Mouse (Mus musculus) CD4-positive naive resting alpha-beta T cell, adult 76 days (primary cell): Measurements from ENCODE around the gene Olfr1154. TPM values are rescaled to one million over a fixed set of nuclear protein-coding genes. Genes with fewer than 3 reads are reported as not detected.

Source experiments
- total RNA-seq: library from RNA; stranded (reverse); gene quantifications from one replicate; pipeline ENCODE4 v1.2.4, GENCODE M21; 2023

The Olfr1154 gene
- total RNA-seq: not detected

DNA sequence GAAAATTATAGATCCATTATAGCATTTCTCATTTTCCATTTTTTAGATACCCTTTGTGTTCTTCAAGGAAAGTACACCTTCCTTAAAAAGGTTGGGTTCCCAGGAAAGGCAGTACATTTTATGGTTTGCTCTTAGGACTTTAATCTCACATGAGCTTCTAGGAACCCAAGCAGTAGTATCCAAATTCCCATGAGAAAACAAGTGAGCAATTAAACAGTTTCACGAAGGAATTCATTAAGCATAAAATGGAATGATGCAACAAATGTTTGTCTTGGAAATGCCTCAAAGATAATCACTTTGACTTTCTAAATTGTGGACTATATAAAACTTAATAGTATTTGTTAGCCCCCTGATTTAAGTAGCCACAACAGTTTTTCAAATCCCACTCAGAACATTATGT, at the start of gene Olfr1154:
Gene Olfr1154, minus strand, starts transcription at position 101 of the 400 bp plus-strand sequence.

DNA sequence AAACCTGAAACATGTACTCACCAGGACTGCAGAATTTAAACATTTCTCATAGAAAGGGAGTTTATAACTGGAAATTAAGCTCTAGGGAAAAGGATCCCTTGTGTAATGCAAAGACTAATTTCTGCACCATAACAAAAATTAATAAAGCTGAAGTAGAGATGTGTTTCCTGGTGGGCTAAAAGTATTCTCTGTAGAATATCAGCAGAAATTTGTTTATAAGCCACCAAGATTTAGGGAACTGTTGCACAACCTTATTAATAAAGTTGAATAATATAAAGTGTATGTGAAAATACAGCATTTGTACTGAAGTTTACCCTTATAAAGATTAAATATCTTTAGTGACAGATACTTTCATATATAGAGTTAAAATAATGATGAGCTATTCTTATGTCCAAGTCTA, 48.0 kb upstream of the Olfr1154 start, which contains the start of gene Olfr1156:
Gene Olfr1156, minus strand, starts transcription at position 101 of the 400 bp plus-strand sequence.

DNA sequence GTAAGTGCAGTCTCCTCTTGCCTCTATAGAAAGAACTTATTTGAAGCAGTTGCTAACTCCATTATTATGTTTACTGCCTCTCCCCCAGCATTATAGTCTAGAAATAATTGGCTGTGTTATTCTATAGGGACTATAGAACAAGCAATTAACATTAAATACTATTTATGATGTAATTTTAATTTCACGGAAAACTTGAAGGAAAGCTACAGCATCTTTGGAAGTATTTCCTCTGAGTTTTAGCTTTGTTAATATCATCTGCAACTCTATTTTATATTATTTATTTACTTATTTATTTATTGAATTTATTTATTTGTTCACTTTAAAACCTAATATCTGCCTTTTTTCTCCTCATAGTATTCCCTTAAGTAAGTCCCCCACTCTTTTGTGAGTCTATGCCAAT, 40.1 kb upstream of the Olfr1154 start, which contains the start of gene Olfr1155:
Gene Olfr1155, minus strand, starts transcription at position 101 of the 400 bp plus-strand sequence.

GRCm38 (mm10) chr2:87894662-87895061, 10.3 kb downstream of the Olfr1154 start, which contains the start of gene Olfr1153:
Gene Olfr1153 (plus strand): TSS chr2:87894962.

GRCm38 (mm10) chr2:87866192-87866591, 38.8 kb downstream of the Olfr1154 start, which contains the start of gene Olfr1152:
Gene Olfr1152 (plus strand): TSS chr2:87866492.

GRCm38 (mm10) chr2:87855562-87855961, 49.4 kb downstream of the Olfr1154 start, which contains the start of gene Olfr1151:
Gene Olfr1151 (plus strand): TSS chr2:87855862.

Other genes starting within 250 kb of the Olfr1154 start
- gene Olfr1134, start 246.7 kb downstream of the Olfr1154 start, total RNA-seq: not detected
- not detected for gene Olfr1135, start 231.5 kb downstream of the Olfr1154 start, total RNA-seq
- gene Olfr1136, start 211.2 kb downstream of the Olfr1154 start, total RNA-seq: not detected
- gene Olfr1137, start 192.0 kb downstream of the Olfr1154 start, total RNA-seq: not detected
- not detected for gene Olfr1138, start 165.2 kb downstream of the Olfr1154 start, total RNA-seq
- not detected for gene Olfr1140, start 161.4 kb downstream of the Olfr1154 start, total RNA-seq
- gene Olfr1141, start 151.2 kb downstream of the Olfr1154 start, total RNA-seq: not detected
- not detected for gene Olfr152, start 125.7 kb downstream of the Olfr1154 start, total RNA-seq
- gene Olfr1143, start 104.6 kb downstream of the Olfr1154 start, total RNA-seq: not detected
- gene Olfr1145, start 95.3 kb downstream of the Olfr1154 start, total RNA-seq: not detected
- not detected for gene Olfr1148, start 74.6 kb downstream of the Olfr1154 start, total RNA-seq
- not detected for gene Olfr1150-ps1, start 61.2 kb downstream of the Olfr1154 start, total RNA-seq
- gene Olfr1151, start 49.3 kb downstream of the Olfr1154 start, total RNA-seq: not detected
- gene Olfr1152, start 38.7 kb downstream of the Olfr1154 start, total RNA-seq: not detected
- not detected for gene Olfr1153, start 10.2 kb downstream of the Olfr1154 start, total RNA-seq
- not detected for gene Olfr1155, start 40.0 kb upstream of the Olfr1154 start, total RNA-seq
- not detected for gene Olfr1156, start 47.9 kb upstream of the Olfr1154 start, total RNA-seq
- not detected for gene Olfr1157, start 63.1 kb upstream of the Olfr1154 start, total RNA-seq
- not detected for gene Olfr74, start 69.5 kb upstream of the Olfr1154 start, total RNA-seq
- not detected for gene Olfr1158, start 84.9 kb upstream of the Olfr1154 start, total RNA-seq
- not detected for gene Olfr1160, start 103.1 kb upstream of the Olfr1154 start, total RNA-seq
- not detected for gene Olfr1161, start 117.6 kb upstream of the Olfr1154 start, total RNA-seq
- gene Olfr73, start 132.5 kb upstream of the Olfr1154 start, total RNA-seq: not detected
- not detected for gene Olfr1162, start 146.0 kb upstream of the Olfr1154 start, total RNA-seq
- gene Olfr1163, start 166.7 kb upstream of the Olfr1154 start, total RNA-seq: not detected
- not detected for gene Olfr1164, start 188.8 kb upstream of the Olfr1154 start, total RNA-seq
- gene Olfr1166, start 223.1 kb upstream of the Olfr1154 start, total RNA-seq: not detected